Mouse (Mus musculus) heart, adult 2 months (tissue): ENCODE measurements at regions not wholly inside any gene's neighbourhood (a gene's known extent, or its start where the extent isn't known, plus 50 kb on each side); places are given as distances from the start of the nearest gene placed in this dataset.

ENCODE experiments used
- CTCF ChIP-seq: fragments of 200-600 bp; IDR thresholded peaks from 2 replicates; pipeline ENCODE4 v1.8.1; 2022; ENCODE audit warnings: antibody characterized with exemption, mild to moderate bottlenecking, moderate library complexity
- EP300 ChIP-seq: fragments of 200-500 bp; IDR thresholded peaks from 2 replicates; pipeline ENCODE4 v1.6.1; 2011; ENCODE audit warnings: low read depth, low read length, control low read depth; ENCODE audit not compliant: insufficient read depth
- POLR2A ChIP-seq: fragments of 200-500 bp; IDR thresholded peaks from 2 replicates; pipeline ENCODE4 v1.6.1; 2011; ENCODE audit warnings: mild to moderate bottlenecking, low read depth, low read length, control low read depth; ENCODE audit not compliant: insufficient read depth

DNA sequence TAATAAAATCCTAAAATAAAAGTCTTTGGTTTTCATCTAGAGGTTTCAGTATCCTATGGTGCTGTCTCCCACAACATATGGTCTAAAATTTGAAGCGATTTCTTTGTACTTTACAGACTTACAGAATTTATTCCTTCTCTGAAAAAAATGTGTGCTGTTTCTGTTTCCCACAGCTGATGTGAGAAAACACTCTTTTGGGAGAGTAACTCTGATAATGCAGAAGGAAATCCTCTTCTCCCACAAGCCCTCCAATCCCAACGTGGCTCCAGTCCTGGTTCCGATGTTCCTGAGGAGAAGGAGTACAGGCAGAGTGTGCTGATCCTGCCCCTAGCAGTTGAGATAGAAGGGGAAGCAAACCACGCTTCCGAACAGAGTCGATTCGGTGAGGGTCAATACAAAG lies 467.4 kb upstream of the Nectin3 start:
- TF ChIP-seq CTCF (no peak), EP300 (no peak), POLR2A (no peak)
